In the genomic region with DNA sequence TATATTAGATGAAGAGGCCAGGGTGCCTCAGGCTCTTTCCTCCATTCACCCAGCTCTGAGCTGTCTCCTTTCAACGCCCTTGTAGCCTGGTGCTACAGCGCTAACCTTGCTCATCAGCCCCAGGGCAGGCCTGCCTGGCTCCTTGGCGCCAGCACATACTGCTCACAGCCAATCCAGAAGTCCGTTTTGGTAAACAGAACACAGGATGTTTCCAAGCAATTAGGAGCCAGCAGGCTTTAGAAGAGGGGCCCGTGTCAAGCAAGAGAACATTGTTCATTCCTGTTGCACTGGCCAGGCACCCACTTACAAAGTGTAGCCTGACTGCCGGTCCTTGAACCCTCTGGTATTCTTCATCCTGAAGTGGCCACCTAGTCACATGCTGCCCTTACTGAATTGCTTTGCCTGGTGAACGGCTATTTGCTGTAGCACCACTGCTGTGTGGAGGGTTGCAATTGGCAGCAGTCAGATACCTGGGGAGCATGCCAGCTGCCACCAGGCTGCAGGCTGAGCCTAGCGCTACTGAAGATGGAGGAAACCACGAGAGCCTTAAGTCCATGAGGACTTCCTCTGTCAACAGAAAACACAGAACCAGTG, we compare ENCODE assay signal across 8 mouse cellular contexts. TPM values are rescaled to one million over a fixed set of nuclear protein-coding genes. Genes with fewer than 3 reads are reported as not detected.
DNase-seq lines count a peak whose midpoint lies in the region; ATAC-seq lines count a peak whose summit lies in the region.

No protein-coding gene starts in this region.

- H3K27me3 ChIP-seq in kidney, embryonic 15.5 days, result no peaks in the 10 kb centered on the region
- no peaks in the 10 kb centered on the region for H3K27me3 ChIP-seq in forebrain, embryonic 16.5 days (replicated peaks; ENCODE audit: control insufficient read depth, insufficient read depth, low read length)
- H3K27me3 ChIP-seq in hindbrain, embryonic 11.5 days (ENCODE audit: control insufficient read depth, insufficient read depth, low read length), result no peaks in the 10 kb centered on the region
- H3K27me3 ChIP-seq in limb, embryonic 12.5 days, result no peaks in the 10 kb centered on the region

- no peak overlapping the region for H3K4me2 ChIP-seq in kidney, embryonic 15.5 days
- H3K4me2 ChIP-seq in forebrain, embryonic 16.5 days (ENCODE audit: low read length), result no peak overlapping the region
- no peak overlapping the region for H3K4me2 ChIP-seq in hindbrain, embryonic 11.5 days (replicated peaks; ENCODE audit: low read depth, low read length)
- H3K4me2 ChIP-seq in limb, embryonic 12.5 days, result no peak overlapping the region

- no peak overlapping the region for H3K9ac ChIP-seq in kidney, embryonic 15.5 days
- H3K9ac ChIP-seq in forebrain, embryonic 16.5 days (replicated peaks; ENCODE audit: low read depth, low read length), result no peak overlapping the region
- H3K9ac ChIP-seq in hindbrain, embryonic 11.5 days (ENCODE audit: low read depth, low read length), result no peak overlapping the region
- H3K9ac ChIP-seq in limb, embryonic 12.5 days (replicated peaks), result no peak overlapping the region

- H3K4me1 ChIP-seq in kidney, embryonic 15.5 days, result 0 out of 2 replicates have a peak, but pooled peaks cover 3% of the 10 kb centered on the region
- H3K4me1 ChIP-seq in forebrain, embryonic 16.5 days (replicated peaks; ENCODE audit: control insufficient read depth, insufficient read depth, low read length), result peaks cover 23% of the 10 kb centered on the region
- H3K4me1 ChIP-seq in hindbrain, embryonic 11.5 days (replicated peaks; ENCODE audit: control insufficient read depth, insufficient read depth, low read length), result no peaks in the 10 kb centered on the region
- peaks cover 30% of the 10 kb centered on the region for H3K4me1 ChIP-seq in limb, embryonic 12.5 days (replicated peaks)

- H3K36me3 ChIP-seq in kidney, embryonic 15.5 days, result peaks cover 48% of the 10 kb centered on the region
- H3K36me3 ChIP-seq in forebrain, embryonic 16.5 days (ENCODE audit: control insufficient read depth, insufficient read depth), result no peaks in the 10 kb centered on the region; the same call in 1 of the 2 replicates
- no peaks in the 10 kb centered on the region; the same call in 1 of the 2 replicates for H3K36me3 ChIP-seq in hindbrain, embryonic 11.5 days (ENCODE audit: control insufficient read depth, insufficient read depth, low read length)
- H3K36me3 ChIP-seq in limb, embryonic 12.5 days, result peaks cover 45% of the 10 kb centered on the region

- DNase-seq in kidney, adult 11 months, result peak; percentile 14
- DNase-seq in hindbrain, embryonic 11.5 days (ENCODE audit: low spot score), result peak; percentile 13
- peak; percentile 63 for DNase-seq in right cerebral cortex, postnatal 25 days
- DNase-seq in adipocyte (ENCODE audit: low spot score), result no peak

- H3K9me3 ChIP-seq in kidney, embryonic 15.5 days (replicated peaks), result no peaks in the 10 kb centered on the region
- H3K9me3 ChIP-seq in forebrain, embryonic 16.5 days (ENCODE audit: control insufficient read depth, low read length), result no peaks in the 10 kb centered on the region
- no peaks in the 10 kb centered on the region for H3K9me3 ChIP-seq in hindbrain, embryonic 11.5 days (ENCODE audit: control insufficient read depth, low read length)
- no peaks in the 10 kb centered on the region for H3K9me3 ChIP-seq in limb, embryonic 12.5 days

- H3K4me3 ChIP-seq in kidney, embryonic 15.5 days (replicated peaks), result no peak overlapping the region
- H3K4me3 ChIP-seq in forebrain, embryonic 16.5 days (replicated peaks; ENCODE audit: low read length), result no peak overlapping the region
- no peak overlapping the region for H3K4me3 ChIP-seq in hindbrain, embryonic 11.5 days (ENCODE audit: low read depth, low read length)
- no peak overlapping the region for H3K4me3 ChIP-seq in limb, embryonic 12.5 days (replicated peaks)

- no peak overlapping the region for H3K27ac ChIP-seq in kidney, embryonic 15.5 days
- H3K27ac ChIP-seq in forebrain, embryonic 16.5 days (ENCODE audit: low read length), result peak overlapping the region; percentile 48
- no peak overlapping the region for H3K27ac ChIP-seq in hindbrain, embryonic 11.5 days (ENCODE audit: low read depth, low read length)
- peak overlapping the region; percentile 56 for H3K27ac ChIP-seq in limb, embryonic 12.5 days

- ATAC-seq in kidney, embryonic 15.5 days (replicated peaks; ENCODE audit: low FRiP score), result no peak
- ATAC-seq in cerebellum, adult (ENCODE audit: insufficient number of reproducible peaks, low FRiP score, low TSS enrichment), result peak; percentile 62
- peak; percentile 83 for ATAC-seq in forebrain, embryonic 16.5 days
- ATAC-seq in hindbrain, embryonic 11.5 days (ENCODE audit: low FRiP score), result no peak
- 0 out of 2 replicates have a peak, but pooled peaks have one; percentile 27 for ATAC-seq in limb, embryonic 12.5 days (ENCODE audit: insufficient number of reproducible peaks, insufficient read depth, low FRiP score, low TSS enrichment, low read depth)

- 48% methylated on average over 9 of the region's 9 CpGs for WGBS in kidney, embryonic 15.5 days
- 21% methylated on average over 9 of the region's 9 CpGs for WGBS in forebrain, embryonic 16.5 days
- WGBS in hindbrain, embryonic 11.5 days, result 64% methylated on average over 9 of the region's 9 CpGs
- 27% methylated on average over 9 of the region's 9 CpGs for WGBS in limb, embryonic 12.5 days

RNA-seq across cellular contexts. Expression of a gene that starts 35.9 kb away (rescaled TPM):
- polyA plus RNA-seq in kidney, embryonic 15.5 days (2015; fragmentation: Nextera tagmentation; extraction: Ambion mirVana), result 303 and 309 TPM in 2 replicates
- polyA plus RNA-seq in forebrain, embryonic 16.5 days (2015; fragmentation: Nextera tagmentation; extraction: Ambion mirVana), result 273 and 301 TPM in 2 replicates
- polyA plus RNA-seq in hindbrain, embryonic 11.5 days (2014; fragmentation: Nextera tagmentation; extraction: Ambion mirVana), result 287 and 289 TPM in 2 replicates
- polyA plus RNA-seq in limb, embryonic 12.5 days (2016; fragmentation: Nextera tagmentation; extraction: Ambion mirVana), result 248 and 257 TPM in 2 replicates

RNA-seq across cellular contexts. Expression of a gene that starts 47.1 kb away (rescaled TPM):
- not detected in 2 replicates for polyA plus RNA-seq in kidney, embryonic 15.5 days (2015; fragmentation: Nextera tagmentation; extraction: Ambion mirVana)
- not detected in 2 replicates for polyA plus RNA-seq in forebrain, embryonic 16.5 days (2015; fragmentation: Nextera tagmentation; extraction: Ambion mirVana)
- not detected in 2 replicates for polyA plus RNA-seq in hindbrain, embryonic 11.5 days (2014; fragmentation: Nextera tagmentation; extraction: Ambion mirVana)
- not detected in 2 replicates for polyA plus RNA-seq in limb, embryonic 12.5 days (2016; fragmentation: Nextera tagmentation; extraction: Ambion mirVana)

RNA-seq across cellular contexts. Expression of a gene that starts 58.1 kb away (rescaled TPM):
- polyA plus RNA-seq in kidney, embryonic 15.5 days (2015; fragmentation: Nextera tagmentation; extraction: Ambion mirVana), result not detected in 2 replicates
- not detected in 2 replicates for polyA plus RNA-seq in forebrain, embryonic 16.5 days (2015; fragmentation: Nextera tagmentation; extraction: Ambion mirVana)
- not detected in 2 replicates for polyA plus RNA-seq in hindbrain, embryonic 11.5 days (2014; fragmentation: Nextera tagmentation; extraction: Ambion mirVana)
- polyA plus RNA-seq in limb, embryonic 12.5 days (2016; fragmentation: Nextera tagmentation; extraction: Ambion mirVana), result not detected in 2 replicates

Comparison
In these comparisons a context has a peak if more than half of its experiments do, and no peak if none do; other contexts are left out.
1. ATAC-seq: peak in cerebellum, adult (single experiment), forebrain, embryonic 16.5 days (single experiment) and limb, embryonic 12.5 days (single experiment); none in kidney, embryonic 15.5 days (single experiment) and hindbrain, embryonic 11.5 days (single experiment).
2. H3K27ac ChIP-seq: peak in forebrain, embryonic 16.5 days (single experiment) and limb, embryonic 12.5 days (single experiment); none in kidney, embryonic 15.5 days (single experiment) and hindbrain, embryonic 11.5 days (single experiment).